Mouse (Mus musculus): ENCODE data around the gene Ltbp3.

Ltbp3 gene

DNA sequence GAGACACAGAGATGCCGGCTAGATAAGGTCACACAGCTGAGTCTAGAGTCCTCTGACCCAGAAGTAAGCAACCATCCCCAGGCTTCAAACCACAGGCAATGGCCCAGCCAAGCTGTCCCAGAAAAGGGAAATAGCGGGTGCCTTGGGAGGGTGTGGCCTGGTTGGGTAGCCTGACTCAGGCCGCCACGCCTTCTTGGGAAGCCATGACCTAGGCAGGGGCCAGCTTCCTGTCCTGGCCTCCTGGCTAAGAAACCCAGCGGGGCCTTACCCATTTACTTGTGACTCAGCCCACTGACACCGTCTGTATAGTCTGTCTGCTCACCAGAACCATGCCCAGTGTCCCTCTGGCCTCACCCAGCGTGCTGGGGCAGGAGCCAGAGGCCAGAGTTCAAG is 16.2 kb upstream of the Ltbp3 start:
- DNase-seq (ENCODE audit: low spot score), result no peak

DNA sequence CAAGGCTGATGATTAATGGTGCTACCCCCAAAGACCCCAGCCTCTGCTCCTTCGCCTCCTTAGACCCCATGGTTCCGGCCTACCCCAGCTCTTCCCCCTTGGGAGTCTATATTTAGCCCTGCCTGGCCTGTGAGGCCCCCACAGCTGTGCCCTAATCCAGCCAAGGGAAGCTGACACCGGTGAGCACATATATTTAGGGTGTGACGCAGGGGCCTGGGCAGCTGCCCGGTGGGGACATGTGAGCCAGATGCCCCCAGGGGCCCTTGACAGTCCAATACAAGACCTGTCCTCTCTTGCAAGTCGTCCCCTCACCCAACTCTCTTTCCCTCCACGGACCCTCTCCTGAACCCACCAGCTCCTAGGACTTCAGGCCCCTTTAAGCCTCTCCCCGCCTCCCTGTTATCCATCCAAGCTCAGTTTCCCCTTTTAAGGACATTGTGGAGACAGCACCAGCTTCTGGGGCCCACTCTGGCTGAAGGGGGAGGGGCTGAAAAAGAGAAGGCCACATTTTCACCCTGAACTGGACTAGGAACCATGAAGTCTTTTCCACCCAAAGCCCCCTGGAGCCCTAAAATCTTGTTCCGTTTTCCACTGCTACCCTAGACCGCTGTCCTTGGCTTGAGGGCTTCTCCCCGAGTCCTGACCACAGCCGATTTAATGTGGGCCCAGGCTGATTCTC is 15.5 kb upstream of the Ltbp3 start:
- no peak for DNase-seq (ENCODE audit: low spot score)

DNA sequence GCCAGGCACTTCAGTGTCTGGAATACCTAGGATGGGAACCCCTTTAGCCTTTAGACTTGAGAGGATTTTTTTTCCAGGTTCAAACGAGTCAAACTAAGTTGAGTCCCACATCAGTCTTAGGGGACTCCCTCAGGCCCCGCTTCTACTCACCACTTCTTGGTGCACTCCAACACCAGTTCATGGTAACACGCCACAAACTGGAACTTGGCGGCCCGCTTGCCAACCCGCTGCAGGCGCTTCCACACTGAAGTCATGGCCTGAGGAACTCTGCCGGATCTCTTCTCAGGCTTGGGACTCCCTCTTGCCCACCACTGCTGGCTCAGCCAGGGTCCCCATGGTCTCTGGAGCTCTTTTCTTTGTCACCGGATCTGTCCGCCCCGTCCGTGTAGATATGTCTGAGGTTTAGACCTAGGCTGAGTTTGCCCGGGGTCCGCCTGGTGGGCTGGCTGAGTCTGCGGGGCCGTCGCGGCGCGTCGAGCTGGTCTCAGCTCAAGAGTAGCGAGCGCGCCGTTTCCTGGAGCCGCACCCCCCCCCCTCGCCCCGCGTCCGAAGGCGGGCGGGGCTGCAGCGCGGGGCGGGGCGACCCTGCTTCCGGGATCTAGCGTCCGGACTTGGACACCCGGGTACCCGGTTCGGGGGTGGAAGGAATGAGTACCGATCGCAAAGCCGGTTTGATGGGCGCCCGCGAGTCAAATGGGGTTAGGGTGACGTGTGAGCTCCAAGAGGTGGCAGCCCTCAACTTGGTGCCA is 14.8 kb upstream of the Ltbp3 start, which contains the start of gene Ehbp1l1:
Gene Ehbp1l1, minus strand, starts transcription at position 551 of the 749 bp plus-strand sequence.
- no peak for DNase-seq (ENCODE audit: low spot score)

DNA sequence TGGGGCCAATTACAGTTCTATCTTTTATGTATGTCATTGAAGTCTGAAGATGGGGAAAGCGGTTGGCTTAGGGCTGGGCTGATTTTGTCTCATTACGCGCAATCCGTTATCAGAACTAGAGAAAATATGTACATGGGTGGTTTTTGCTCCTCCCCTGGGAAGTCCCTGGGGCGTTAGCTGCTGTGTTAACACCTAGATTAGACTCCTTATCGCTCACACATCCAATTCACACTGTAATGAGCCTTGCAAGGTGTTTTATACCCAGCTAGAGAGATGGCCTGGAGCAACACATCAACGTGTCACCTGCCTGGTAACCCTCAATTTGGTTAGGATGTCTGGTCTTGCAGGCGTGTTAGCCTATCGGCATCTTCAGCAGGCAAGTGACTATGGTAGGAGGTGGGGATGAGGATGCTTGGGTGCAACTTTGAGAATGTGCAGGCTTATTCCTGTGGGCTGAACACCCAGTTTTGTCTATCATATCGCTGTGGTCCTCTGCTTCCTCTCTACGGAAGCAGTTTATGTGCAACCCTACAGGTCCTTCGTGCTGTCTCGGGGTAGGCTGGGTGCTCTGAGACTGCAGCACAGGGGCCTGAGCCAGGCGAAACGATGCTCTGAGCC is 13.6 kb upstream of the Ltbp3 start:
- no peak for DNase-seq (ENCODE audit: low spot score)

DNA sequence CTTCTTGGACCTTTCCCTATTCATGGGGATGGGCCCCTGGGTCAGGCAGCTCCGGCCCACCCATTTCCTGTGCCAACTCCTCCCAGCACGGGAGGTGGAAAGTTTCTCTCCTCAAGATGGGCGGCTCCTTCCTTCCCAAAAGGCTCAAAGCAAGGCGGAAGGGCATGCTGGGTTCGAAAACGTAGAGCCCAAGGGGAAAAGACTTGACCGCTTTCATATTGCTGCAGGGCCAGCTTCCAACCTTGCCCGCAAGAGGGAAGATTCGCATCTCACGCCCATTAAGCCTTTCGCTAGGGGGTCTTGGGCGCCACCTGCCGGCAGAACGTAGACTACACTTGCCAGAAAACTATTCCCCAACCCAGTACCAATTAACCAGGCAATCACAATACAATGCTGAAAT is 13.0 kb upstream of the Ltbp3 start:
- peak; percentile 86 for DNase-seq (ENCODE audit: low spot score)

DNA sequence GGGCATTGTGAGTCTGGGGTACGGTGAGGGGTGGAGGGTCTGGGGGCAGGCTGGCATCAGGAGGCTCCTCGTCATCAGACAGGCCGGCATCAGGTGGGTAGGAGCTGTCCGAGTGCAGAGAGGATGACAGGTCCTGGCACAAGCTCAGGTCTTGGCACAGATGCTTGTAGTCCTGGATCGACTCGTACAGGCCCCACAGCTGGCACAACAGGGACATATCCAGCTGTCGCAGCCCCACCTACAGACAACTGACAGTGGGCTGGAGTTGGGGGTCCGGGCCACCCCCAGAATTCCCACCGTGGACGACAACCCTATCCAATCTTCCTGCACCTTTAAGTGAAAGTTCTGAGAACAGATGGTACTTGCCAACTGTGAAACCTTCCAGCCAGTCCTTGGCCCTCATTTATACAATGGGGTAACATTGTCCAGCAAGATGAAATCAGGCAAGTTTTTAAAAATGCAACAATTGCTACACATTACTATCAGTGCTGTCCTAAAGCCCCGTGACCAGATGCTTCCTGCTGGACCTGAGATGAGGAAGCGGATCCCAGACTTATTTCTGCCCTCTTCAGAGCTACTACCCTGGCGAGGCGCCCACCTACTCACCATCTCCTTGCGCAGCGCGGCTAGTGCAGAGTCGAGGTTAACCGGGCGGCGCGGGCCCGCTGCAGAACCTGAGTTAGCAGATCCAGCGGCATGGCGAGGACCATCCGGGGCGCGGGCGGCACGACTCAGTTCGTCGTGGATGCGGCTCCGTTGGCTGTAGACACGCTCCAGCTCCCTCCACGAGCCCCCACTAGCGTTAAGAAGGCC is 11.9 kb upstream of the Ltbp3 start:
- peak; percentile 52 for DNase-seq (ENCODE audit: low spot score)

DNA sequence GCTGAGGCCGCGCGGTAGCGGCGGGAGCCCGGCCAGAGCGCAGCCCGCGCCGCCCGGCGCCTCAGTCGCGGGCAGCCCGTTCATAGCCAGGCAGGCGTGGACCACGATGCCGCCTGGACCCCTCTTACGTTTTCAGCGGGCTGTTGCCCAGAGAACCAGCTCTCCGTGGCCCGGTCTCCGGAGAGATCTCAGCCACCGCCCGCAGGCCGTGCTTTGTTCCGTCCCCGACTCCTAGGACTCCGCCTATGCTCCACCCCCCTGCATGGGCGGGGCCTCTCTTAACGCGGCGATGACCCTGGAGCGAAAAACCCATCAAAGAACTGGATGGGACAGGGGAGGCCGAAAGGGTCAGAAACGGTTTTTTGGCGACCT is 11.3 kb upstream of the Ltbp3 start, which contains the start of gene Fam89b:
Gene Fam89b, minus strand, starts transcription at position 210 of the 372 bp plus-strand sequence.
- DNase-seq (ENCODE audit: low spot score), result peak; percentile 82

DNA sequence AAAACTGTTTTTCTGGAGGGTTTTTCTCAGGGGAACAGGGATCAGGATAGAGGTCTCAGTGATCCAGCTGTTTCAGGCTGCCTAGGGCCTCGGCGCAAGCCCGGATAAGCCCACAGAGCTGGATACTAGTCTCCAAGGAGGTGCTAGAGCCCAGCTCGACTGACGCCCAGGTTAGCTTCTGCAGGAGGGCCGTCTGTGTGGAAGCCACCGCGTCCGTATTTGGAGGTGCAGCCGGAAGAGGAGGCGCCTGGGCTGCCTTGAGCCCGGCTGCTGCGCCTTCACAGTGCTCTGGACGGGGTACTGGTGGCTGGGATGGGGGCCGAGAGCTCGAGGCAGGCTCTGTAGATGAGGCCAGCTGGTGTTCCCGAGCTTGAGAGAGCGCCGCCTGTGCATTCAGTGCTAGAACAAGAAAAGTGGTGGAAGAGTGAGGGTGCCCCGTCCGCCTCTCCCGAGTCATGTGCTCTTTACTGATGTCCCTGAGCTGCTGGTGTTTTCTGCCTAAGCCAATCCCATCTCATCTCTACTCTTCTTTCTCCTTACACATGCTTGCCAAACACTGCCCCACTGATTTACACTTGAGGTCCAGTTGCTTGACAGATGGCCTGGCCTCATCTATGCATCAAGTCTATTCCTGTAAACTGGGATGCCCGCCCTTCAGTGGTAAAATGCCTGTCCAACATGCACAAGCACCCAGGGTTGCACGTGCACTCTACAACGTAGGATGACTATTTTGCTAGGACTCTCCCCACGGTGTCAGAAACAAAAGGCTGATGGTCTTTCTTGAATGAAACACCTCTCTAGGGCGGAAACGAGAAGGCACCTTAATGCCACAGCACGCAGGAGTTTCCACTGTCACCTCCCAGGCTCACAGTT is 10.2 kb upstream of the Ltbp3 start:
- DNase-seq (ENCODE audit: low spot score), result no peak

DNA sequence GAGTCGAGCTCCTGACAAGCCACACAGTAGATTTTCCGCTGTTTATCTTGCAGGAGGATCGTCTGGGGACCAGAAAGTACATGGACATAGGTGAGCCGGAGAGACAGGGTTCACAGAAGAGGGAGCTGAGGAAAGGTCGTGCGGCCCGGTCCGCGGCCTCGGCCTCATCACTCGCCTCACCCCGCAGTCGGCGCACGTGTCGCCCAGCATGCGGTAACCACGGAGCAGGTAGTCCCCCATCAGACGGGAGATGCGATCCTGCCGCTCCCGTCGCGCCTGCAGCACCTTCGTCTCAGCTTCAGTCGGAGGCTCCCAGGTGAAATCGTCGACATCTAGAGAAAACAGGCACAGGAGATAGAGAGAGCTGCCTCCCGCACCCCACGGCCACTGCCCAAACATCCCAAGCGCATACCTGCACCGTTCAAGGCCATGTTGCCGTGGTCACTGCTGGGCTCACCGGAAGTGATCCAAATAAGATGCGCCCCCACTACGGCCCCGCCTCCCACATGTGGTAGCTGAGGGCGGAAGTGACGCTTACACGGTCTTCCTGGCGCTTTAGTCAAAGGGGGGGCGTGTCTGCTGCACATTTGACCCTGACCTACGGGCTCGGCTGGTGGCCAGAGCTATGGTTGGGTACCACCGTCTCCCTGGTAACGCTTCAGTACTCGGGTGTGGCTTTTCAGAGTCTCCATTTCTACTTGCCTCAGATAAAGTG is 9.3 kb upstream of the Ltbp3 start:
- peak; percentile 79 for DNase-seq (ENCODE audit: low spot score)

DNA sequence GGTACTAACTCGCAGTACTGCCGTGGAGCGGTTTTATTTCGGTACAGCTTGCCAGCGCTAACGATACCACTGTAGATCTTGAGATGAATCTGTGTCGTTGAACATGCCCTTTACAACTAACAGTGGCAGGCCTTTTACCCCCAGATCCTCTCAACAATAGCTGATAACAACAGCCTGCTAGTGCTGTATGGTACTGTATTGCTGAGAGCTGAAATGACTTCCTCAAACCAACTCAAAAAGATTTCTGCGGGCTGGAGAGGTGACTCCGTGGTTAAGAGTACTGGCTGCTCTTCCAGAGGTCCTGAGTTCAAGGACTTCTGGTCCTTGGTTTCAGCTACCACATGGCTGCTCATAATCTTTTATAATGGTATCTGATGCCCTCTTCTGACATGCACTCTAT is 6.4 kb upstream of the Ltbp3 start:
- no peak for DNase-seq (ENCODE audit: low spot score)

DNA sequence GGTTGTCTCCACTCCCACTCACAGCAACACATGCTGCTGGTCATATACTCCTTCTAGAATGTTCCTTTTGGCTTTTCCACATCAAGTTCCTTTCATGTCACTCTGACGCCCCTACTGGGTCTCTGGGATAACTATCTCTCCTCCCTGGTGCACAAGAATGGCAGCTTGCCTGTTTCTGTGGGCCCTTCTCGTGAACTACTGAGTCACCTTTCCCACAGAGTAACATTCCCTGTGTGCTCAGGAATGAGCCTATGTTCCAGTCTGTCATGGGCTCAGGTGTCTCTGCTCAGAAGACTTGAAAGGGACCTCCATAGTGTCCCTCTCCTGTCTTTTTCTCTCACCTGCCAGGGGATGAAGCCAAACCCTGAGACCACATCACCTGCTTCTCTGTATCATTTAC is 1.3 kb upstream of the Ltbp3 start:
- DNase-seq (ENCODE audit: low spot score), result no peak

DNA sequence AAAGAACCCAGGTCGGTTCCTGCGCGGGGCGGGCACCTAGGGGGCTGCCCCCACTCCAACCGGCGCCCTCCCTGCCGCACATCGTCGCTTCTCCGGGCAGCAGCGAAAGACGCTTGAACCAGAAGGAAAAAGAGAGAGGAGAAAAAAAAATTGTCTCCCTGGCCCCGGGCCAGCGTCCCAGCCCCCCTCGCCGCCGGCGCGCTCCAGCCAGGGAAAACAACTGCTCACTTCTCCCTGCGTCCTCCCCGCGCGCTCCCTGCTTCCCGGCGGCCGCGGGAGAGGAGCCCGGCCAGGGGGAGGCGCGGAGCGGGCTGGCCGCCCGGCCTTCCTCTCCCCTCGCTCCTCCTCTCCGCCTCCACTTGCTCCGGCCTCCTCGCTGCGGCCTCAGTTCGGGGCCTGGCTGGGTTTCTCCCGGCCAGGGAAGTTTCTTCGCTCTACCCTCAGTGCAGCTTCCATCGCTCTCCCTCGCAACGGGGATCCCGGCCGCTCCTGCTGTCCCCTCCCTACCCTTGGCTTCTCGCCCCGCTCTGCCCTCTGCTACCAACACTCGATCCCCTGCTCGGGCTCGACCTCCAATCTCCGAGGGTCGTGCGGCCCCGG is 1.0 kb downstream of the Ltbp3 start:
- DNase-seq (ENCODE audit: low spot score), result peak; percentile 82

DNA sequence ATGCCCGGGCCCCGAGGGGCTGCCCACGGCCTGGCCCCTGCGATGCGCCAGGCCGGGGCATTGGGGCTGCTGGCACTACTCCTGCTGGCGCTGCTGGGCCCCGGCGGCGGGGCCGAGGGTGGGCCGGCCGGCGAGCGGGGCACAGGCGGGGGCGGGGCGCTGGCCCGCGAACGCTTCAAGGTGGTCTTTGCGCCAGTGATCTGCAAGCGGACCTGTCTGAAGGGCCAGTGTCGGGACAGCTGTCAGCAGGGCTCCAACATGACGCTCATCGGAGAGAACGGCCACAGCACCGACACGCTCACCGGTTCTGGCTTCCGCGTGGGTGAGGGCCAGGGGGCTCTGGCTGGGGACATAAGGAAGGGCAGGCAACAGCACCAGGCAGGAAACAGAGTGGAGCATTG is 1.5 kb downstream of the Ltbp3 start:
- DNase-seq (ENCODE audit: low spot score), result no peak

DNA sequence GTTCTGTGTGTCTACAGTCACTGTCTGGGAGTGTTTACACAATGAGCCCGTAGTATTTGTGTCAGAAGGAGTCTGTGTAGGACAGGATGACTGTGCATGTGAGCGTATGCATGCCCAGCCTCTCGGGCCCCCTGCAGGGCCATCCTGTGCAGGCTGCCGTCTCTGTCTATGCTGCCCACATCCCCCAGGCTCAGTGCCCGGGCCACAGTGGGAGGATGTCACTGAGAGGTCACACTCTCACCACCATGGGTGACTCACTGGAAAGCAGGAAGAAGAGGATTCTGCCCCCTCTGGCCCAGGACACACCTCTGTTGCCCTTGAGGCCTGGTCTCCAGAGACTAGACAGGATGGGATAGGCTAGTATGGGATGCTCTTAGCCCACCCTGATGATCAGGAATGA is 2.9 kb downstream of the Ltbp3 start:
- no peak for DNase-seq (ENCODE audit: low spot score)

DNA sequence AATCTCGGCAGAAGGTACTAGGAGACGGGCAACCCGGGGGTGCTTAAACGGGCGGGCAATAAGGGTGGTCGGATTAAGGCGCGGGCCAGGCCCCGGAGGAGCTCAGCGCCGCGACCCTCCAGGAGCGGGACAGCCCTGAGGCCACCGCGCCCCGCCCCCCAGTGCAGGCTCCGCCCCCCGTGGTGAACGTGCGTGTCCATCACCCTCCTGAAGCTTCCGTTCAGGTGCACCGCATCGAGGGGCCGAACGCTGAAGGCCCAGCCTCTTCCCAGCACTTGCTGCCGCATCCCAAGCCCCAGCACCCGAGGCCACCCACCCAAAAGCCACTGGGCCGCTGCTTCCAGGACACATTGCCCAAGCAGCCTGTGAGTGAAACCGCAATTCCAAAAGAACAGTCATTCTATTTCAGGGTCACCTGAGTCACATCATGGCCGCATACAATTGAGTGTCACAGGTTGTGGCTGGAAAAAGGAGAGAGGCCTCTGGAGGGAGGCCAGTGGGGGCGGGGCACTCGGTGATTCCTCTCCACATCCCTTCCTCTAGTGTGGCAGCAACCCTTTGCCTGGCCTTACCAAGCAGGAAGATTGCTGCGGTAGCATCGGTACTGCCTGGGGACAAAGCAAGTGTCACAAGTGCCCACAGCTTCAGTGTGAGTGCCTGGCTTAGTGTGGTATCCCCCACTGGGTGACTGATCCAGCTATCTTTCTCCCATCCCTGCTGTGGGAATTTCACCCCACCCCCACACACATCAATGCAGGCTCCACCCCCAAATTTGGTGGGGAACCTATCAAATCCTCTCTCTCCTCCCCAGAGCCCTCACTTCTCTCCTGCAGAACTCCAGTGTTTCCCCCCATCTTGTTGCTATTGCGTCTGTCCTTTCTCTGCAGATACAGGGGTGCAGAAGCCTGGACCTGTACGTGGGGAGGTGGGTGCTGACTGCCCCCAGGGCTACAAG is 5.3 kb downstream of the Ltbp3 start:
- no peak for DNase-seq (ENCODE audit: low spot score)

DNA sequence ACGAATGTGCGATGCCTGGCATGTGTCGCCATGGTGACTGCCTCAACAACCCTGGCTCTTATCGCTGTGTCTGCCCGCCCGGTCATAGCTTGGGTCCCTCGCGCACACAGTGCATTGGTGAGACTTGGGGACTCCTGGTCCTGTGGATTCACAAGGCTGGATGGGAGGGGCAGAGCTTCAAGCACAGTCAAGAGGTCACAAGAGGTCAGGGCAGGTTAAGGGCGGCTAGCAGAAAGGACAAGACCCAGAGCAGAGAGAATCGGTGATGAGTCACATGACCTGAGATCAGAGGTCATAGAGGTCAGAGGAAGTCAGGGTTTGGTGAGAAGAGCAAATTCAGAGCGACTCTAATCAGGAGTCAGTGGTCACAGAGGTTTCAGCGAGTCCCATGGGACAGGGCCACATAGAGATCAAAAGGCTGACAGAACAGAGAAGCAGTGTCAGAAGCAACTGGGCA is 6.2 kb downstream of the Ltbp3 start:
- DNase-seq (ENCODE audit: low spot score), result no peak

DNA sequence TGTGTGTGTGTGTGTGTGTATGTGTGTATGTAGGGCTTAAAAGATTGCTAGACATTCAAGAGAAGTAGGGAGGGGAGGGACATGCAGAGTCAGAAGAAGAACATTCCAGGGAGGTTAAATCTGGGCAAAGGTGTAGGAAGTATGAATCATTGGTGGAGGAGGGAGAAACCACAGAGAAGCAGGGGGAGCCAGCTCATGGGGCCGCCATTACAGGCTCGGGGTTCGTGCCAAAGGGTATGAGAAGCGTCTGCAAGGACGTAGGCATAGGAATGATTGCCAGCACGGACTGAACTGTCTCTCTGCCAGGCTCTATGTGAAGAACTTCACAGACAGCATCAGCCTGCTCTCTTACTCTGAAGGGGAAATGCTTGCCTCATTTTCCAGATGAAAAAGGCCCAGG is 8.8 kb downstream of the Ltbp3 start:
- no peak for DNase-seq (ENCODE audit: low spot score)

DNA sequence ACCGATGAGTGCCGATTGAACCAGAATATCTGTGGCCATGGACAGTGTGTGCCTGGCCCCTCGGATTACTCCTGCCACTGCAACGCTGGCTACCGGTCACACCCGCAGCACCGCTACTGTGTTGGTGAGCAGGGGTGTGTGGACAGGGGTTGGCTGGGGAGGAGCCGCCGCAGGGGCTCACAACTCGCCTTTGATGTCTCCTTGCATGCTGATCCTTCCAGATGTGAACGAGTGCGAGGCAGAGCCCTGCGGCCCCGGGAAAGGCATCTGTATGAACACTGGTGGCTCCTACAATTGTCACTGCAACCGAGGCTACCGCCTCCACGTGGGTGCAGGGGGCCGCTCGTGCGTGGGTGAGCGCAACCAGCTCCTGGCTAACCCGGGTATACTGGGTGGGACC is 10.2 kb downstream of the Ltbp3 start:
- no peak for DNase-seq (ENCODE audit: low spot score)

DNA sequence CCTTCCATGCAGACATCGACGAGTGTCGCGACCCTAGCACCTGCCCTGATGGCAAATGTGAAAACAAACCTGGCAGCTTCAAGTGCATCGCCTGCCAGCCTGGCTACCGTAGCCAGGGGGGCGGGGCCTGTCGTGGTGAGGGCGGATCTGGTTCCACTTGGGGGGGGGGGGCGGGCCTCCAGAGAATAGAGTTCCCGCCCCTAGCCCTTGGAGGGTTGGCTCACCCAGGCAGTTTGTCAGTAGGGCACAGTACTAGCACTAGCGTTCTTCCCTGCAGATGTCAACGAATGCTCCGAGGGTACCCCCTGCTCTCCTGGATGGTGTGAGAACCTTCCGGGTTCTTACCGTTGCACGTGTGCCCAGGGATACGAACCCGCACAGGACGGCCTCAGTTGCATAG is 11.0 kb downstream of the Ltbp3 start:
- DNase-seq (ENCODE audit: low spot score), result no peak

All from ovary, postnatal 10 days (tissue).